Mouse (Mus musculus) kidney, adult 2 months (tissue): Measurements from ENCODE around the gene Larp1.

Source experiments
- CTCF ChIP-seq: fragments of 200-500 bp; conservative IDR thresholded peaks from 2 replicates; pipeline ENCODE4 v1.5.1; 2011; ENCODE audit warnings: low read depth, mild to moderate bottlenecking, control low read depth, low read length, moderate library complexity, mixed read lengths; ENCODE audit not compliant: insufficient read depth, insufficient read length
- POLR2A ChIP-seq: fragments of 200-500 bp; IDR thresholded peaks from one replicate; pipeline ENCODE4 v1.6.1; 2011; ENCODE audit warnings: low read depth, low read length, control low read depth

DNA sequence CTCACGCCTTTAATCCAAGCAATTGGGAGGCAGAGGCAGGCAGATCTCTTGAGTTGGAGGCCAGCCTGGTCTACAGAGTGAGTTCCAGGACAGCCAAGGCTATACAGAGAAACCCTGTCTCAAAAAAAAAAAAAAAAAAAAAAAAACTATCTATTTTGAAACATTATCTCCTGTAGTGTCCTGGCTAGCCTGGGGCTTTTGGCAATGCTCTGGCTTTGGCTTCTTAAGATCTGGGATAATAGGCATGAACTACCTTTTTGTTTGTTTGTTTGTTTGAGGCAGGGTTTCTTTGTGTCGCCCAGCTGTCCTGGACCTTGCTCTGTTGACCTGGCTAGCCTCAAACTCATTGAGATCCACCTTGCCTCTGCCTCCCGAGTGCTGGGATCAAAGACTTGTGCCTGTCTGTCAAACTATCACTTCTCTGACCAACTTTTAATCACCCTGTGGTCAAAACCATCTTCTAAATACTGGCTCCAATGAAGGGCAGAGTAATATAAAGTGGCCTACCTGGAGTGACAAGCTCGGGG lies 92.4 kb downstream of the Larp1 start:
- TF ChIP-seq CTCF, result no peak
- TF ChIP-seq POLR2A, result no peak
